Mouse (Mus musculus) gonadal fat pad, adult 2 months (tissue): ENCODE data around the gene Atxn1. TPM values are rescaled to one million over a fixed set of nuclear protein-coding genes. Genes with fewer than 3 reads are reported as not detected.

Experiments
- DNase-seq: peaks from one replicate; pipeline ENCODE4 v3.0.0-alpha.2; 2012; ENCODE audit warnings: low read depth
- polyA plus RNA-seq: library from polyadenylated mRNA; depleted of rRNA; stranded (reverse); fragments of >200 nt; gene quantifications from 2 replicates; pipeline ENCODE4 v1.2.3, GENCODE M21; 2012

Gene Atxn1
- polyA plus RNA-seq, 1 experiment, result 11.6 TPM

DNA sequence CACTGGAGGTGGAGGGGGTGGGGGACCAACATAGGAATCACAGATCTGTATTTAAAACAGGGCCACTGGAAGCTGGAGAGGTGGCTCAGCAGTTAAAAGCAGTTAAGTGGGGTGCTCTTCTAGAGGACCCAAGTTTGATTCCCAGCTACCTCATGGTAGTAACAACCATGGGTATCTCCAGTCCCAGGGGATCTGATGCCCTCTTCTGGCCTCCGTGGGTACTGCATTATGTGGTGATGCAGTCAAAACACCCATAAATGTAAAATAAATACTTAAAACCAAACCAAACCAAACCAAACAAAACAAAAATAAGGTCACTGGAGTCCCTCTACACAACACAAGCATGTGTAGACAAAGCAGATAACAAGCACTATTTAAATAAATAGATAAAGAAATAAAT, 32.9 kb downstream of the Atxn1 start:
- DNase-seq, result no peak

GRCm38 (mm10) chr13:45931215-45931614, 33.6 kb downstream of the Atxn1 start:
- no peak for DNase-seq

GRCm38 (mm10) chr13:45929744-45930143, 35.1 kb downstream of the Atxn1 start:
- no peak for DNase-seq

- no peak for DNase-seq
Measured at GRCm38 (mm10) chr13:45925294-45925693, 39.5 kb downstream of the Atxn1 start.

- no peak for DNase-seq
Measured at GRCm38 (mm10) chr13:45924555-45924954, 40.3 kb downstream of the Atxn1 start.

DNA sequence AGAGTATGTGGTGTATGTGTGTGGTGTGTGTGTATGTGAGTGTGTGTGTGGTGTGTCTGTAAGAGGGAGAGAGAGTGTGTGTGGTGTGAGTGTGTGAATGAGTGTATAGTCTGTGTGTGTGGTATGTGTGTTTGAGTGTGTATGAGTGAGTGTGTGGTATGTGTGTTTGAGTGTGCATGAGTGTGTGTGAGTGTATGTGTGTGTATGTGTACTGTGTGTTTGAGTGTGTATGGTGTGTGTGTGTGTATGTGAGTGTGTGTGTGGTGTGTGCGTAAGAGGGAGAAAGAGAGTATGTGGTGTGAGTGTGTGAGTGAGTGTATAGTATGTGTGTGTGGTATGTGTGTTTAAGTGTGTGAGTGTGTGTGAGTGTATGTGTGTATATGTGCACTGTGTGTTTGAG, 41.7 kb downstream of the Atxn1 start:
- DNase-seq, result no peak

- no peak for DNase-seq
Measured at GRCm38 (mm10) chr13:45922467-45922866, 42.3 kb downstream of the Atxn1 start.

DNA sequence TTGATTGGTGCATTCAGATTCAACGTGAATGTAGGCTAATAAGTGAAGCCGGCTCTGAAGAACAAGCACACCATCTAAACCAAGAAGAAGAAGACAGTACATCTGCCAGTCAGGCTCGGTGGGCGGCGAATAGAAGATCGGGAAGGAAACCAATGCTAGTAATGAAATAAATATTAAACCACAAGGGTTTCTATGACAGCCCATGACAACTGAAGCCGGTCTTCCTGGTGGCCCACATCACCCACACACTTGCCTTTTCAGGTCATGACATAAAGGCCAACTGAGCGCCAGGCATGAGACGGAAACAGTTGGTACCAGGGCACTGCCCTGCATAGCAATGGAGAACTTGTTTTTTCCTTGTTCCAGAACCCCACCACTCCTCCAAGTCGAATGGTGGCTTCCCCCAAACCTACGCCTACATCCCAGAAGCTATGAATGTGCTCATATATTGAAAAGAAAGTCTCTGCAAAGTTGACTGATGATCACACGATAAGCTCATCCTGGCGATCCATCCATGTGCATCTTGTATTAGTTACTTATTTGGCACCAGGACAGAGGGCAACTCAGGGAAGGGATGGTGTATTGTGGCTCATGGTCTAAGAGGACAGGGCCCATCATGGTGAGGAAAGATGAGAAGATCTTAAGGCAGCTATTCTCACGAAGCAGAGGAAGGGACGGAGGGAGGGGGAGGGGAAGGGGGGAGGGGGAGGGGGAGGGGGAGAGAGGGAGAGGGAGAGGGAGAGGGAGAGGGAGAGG, 45.7 kb downstream of the Atxn1 start:
- DNase-seq, result no peak

DNA sequence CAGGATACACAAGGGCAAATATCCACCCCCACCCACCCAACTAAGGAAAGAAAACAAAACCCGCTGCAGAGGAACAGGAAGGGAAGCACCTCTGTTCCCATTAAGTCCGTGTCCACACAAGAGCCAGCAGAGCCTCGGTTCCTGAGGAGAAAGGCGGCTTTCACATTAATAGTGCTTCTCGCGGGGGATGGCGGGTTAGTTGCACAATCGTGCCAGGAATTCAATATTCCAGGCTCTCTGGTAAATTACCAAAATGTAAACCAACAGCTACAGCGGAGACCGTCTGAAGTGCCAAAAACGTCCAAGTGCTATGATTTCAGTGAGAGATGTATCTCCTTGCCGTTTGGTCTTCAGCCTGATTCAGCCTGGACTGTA, 46.8 kb downstream of the Atxn1 start:
- DNase-seq, result no peak

DNA sequence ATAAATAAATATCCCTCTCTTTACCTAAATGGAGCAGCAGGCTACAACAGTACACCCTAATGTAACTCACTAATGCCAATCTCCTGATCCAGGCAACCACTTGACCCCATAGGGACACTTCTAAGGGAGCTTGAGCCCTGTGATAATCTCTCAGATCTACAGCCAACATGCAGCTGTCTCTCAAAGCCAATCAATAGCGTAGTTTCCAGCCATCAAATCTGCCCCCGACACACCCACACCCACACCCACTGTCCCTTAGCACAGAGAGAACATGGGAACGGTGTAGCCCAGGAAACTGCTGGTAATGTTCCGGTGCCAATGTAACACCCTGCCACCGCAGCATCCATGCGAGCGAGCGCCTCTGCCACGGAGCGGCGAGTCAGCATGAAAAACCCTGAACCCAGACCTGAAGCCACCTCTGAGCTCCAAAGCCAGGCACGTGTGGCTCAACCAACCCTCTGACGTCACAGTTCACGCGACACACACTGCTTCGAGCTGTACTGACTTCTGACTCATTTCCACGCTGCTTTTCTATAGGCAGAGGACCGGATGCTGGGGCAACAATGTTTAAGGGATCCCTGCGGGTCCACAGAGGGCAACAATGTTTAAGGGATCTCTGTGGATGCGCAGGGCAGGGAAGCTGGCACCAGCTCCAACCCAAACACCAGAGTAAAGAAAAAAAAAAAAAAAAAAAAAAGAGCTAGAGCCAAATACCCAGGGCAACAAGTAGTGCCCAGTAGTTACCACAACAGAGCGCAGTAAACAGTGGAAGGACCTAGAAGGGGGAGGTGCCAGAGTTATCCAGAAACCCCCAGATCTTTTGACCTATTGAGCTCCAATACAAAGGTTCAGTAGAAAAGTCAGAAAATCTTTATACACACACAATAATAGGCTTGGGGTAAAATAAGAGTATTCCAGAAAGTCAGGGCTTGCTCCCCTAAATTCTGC, 47.5 kb downstream of the Atxn1 start:
- no peak for DNase-seq

DNA sequence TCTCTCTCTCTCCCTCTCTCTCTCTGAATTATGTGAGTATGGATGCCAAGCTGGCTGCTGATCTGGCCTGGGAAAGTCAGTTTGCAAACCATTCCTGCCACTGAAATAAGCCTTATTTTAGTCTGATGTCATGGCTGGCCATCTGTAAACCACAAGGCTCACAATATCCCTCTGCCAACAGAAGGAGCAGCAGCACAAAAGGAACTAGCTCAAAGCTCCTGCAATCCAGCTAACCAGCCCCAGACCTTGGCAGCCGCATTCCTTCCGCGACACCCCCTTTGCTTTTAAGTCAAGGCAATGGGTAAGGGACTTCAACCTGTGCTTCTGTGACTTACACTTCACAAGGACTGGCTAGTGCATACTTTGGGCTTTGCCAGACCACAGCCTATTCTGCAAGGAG, 48.9 kb downstream of the Atxn1 start:
- no peak for DNase-seq

DNA sequence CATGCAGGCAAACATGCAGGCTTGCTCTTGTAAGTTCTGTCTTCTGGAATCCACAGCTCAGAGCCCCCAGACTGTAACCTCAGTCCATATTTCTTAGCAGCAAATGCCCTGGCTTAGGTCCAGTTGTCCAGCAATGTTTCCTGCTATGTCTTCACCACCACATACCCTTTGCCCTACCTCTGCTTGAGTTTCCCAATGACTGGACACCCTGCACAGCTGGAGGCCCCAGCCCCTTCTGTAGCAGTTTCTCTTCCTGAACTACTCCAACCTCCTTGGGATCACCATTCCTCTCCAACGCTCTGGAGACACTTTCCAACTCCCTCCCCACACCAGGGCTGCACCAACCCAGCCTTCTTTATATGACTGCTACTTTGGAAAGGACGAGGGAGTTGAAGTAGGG, 49.8 kb downstream of the Atxn1 start:
- no peak for DNase-seq

DNA sequence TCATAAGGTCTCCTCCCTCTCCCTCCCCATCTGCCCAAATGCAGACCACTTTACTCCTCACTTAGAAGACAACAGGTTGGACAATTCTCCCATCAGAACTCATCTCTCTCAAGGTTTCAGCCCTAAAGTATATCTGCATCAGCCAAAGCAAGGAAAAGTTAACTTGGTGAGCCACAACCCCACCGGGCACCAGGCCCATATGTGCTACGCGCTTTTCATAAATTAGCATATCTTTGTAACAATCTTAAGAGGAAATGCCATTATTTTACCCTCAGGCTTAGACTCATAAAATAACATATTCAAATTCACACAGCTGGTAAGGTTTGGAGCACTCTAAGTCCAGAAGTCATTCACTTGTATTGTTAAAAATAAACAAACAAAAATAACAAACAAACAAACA, 50.7 kb downstream of the Atxn1 start:
- no peak for DNase-seq

DNA sequence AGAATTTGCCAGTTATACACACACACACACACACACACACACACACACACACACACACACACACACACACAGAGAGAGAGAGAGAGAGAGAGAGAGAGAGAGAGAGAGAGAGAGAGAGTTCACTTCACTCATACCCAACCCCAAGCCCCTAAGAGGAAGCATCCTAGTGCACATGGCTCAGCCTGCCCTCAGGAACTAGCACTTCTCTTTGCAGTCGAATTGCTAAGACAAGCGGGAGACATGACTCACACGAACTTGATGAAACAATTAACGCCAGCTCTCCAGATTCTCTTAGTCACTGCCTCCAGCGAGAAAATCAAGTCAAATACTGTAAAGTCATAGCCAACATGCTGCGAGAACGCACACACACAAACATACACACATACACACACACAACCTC, 53.0 kb downstream of the Atxn1 start:
- no peak for DNase-seq

GRCm38 (mm10) chr13:45911069-45911468, 53.7 kb downstream of the Atxn1 start:
- no peak for DNase-seq

GRCm38 (mm10) chr13:45910348-45910747, 54.5 kb downstream of the Atxn1 start:
- no peak for DNase-seq

GRCm38 (mm10) chr13:45907181-45907691, 57.6 kb downstream of the Atxn1 start:
- no peak for DNase-seq

- no peak for DNase-seq
Measured at GRCm38 (mm10) chr13:45906438-45907166, 58.2 kb downstream of the Atxn1 start.

GRCm38 (mm10) chr13:45904955-45905354, 59.9 kb downstream of the Atxn1 start:
- no peak for DNase-seq

DNA sequence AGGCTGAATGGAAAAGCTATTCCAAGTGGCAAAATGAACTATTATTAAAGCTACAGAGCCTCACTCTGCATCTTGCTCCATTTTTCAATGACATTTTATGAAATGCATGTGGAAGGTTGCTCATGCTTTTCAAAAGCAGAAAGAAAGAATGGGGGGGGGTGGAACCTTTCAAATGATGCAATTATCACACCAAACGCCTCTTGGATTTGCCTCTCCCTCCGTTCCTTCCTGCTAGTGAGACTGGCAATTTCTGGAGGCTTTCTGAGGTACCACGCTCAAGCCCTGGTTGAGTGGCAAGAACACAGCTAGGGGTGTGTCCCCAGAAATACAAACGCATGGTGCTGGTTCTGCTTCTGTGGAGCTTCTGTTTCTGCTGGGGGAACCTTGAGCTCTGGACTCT, 60.4 kb downstream of the Atxn1 start:
- no peak for DNase-seq

GRCm38 (mm10) chr13:45903519-45904274, 61.1 kb downstream of the Atxn1 start:
- no peak for DNase-seq
